Mouse (Mus musculus): ENCODE results near the gene Sobp. TPM values are rescaled to one million over a fixed set of nuclear protein-coding genes. Genes with fewer than 3 reads are reported as not detected.
A peak's percentile ranks its signal among the peaks of the same experiment; 100 is the strongest.

Sobp gene
- polyA plus RNA-seq, 1 experiment, result not detected

DNA sequence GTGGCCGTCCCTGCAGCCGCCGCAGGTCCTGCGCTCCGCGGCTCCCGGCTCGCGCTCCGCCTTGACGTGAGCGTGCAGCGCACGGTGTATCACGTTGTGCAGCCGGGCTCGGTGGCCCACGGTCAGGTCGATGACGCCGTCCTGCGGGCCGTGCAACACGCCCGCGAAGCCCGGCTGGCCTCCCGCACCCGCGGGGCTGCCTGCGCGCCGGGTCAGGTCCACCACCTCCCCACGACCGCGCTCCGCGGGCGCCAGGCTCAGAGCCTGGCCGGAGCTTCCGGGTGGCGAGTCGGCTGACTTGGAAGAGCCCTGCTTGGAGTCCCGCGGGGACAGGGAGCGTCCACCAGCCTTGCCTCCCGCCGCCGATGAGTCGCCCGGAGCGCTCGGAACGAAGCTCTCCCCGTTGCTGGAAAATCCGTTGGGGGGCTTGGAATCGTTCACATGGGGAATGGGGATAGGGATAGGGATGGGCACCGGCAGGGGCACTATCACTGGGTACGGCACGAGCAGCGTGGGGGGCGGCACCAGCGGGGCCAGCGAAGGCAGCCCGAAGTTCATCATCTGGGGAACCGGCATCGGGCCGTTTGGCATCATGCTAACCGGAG lies 152.7 kb downstream of the Sobp start:
- no peak overlapping the region for H3K27ac ChIP-seq (ENCODE audit: insufficient read depth, low read depth, low read length)

DNA sequence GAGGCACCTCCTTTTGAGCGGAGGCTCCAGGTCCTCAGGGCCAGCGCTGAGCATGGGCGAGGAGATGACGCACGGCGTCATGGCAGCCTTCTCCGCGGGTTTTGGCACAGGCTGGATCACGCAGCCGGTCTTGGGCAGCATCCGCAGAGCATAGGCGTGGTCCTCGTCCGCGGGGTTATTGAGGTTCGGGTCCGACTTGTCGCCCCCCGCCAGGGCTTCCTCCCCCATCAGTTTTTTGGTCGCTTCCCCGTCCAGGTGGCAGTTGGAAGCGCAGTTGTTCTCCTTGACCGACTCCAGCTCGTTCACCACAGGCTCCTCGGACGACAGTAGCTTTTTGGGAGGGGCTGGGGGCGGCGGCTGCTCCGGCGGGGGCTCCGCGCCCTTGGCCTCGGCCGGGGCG lies 153.3 kb downstream of the Sobp start:
- Histone ChIP-seq H3K4me1 (ENCODE audit: control insufficient read depth, insufficient read depth, low read length) (peaks cover 19% of the 10 kb centered on the region), H3K4me3 (ENCODE audit: insufficient read depth, low read depth, low read length) (peak overlapping the region; percentile 47), H3K27ac (ENCODE audit: insufficient read depth, low read depth, low read length) (no peak overlapping the region)
- TF ChIP-seq POLR2A (IDR thresholded peaks at IDR 0.05; ENCODE audit: insufficient read depth, low read depth, low read length) (no peak), CTCF (IDR thresholded peaks at IDR 0.05; ENCODE audit: insufficient read depth, low read depth, low read length) (no peak)
- 37% methylated on average over 35 of the region's 35 CpGs for WGBS

More for the DNA sequence above, 152.7 kb downstream of the Sobp start:
- Histone ChIP-seq H3K4me3 (ENCODE audit: insufficient read depth, low read depth, low read length) (peak overlapping the region; percentile 47), H3K4me1 (ENCODE audit: control insufficient read depth, insufficient read depth, low read length) (peaks cover 22% of the 10 kb centered on the region)
- TF ChIP-seq CTCF (IDR thresholded peaks at IDR 0.05; ENCODE audit: insufficient read depth, low read depth, low read length) (no peak), POLR2A (IDR thresholded peaks at IDR 0.05; ENCODE audit: insufficient read depth, low read depth, low read length) (no peak)
- 12% methylated on average over 69 of the region's 69 CpGs for WGBS

DNA sequence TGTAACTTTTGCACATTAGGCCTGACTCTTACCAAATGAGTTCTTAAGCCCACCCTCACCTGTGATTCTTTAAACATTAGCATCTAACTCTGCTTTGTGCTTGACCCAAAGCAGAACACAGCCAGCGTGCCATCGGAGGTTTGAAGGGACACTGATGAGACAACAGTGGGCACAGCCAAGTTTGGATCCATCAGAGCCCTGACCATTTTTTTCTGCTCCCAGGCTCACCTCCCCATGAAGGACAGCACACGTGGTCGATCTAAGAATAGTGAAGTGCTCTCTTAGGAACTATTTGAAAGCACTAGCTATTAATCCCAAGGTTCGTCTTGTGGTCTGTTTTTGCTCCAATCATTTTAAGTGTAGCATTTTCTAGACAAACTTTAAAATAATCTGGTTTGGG lies 159.5 kb downstream of the Sobp start:
- WGBS, result 89% methylated on average over 5 of the region's 5 CpGs
- Histone ChIP-seq H3K27ac (ENCODE audit: insufficient read depth, low read depth, low read length) (no peak overlapping the region), H3K4me3 (ENCODE audit: insufficient read depth, low read depth, low read length) (no peak overlapping the region), H3K4me1 (ENCODE audit: control insufficient read depth, insufficient read depth, low read length) (0 out of 2 replicates have a peak, but pooled peaks cover 3% of the 10 kb centered on the region)
- no peak for TF ChIP-seq POLR2A (IDR thresholded peaks at IDR 0.05; ENCODE audit: insufficient read depth, low read depth, low read length)
- TF ChIP-seq CTCF (IDR thresholded peaks at IDR 0.05; ENCODE audit: insufficient read depth, low read depth, low read length), result no peak

DNA sequence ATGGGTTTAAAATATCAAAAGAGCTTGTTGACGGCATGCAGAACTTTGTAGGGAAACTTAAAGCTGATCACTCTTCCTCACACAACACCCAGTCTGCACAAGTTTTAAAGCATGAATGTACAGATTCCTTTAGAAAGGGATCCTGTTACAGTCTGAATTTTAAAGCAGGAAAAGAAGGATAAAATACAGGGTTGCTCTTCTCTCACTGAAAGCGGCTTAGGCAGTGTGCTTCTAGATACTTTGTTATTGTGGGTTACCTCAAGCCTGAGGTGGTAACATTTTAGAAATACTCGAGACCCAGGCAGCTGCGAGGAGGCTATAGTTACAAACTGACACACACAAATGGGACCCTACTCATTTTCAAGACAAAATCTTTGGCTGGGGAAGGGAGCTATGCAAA lies 160.0 kb downstream of the Sobp start:
- H3K4me3 ChIP-seq (ENCODE audit: insufficient read depth, low read depth, low read length), result no peak overlapping the region
- TF ChIP-seq CTCF (IDR thresholded peaks at IDR 0.05; ENCODE audit: insufficient read depth, low read depth, low read length), result no peak
- no peak for TF ChIP-seq POLR2A (IDR thresholded peaks at IDR 0.05; ENCODE audit: insufficient read depth, low read depth, low read length)
- no peak overlapping the region for H3K27ac ChIP-seq (ENCODE audit: insufficient read depth, low read depth, low read length)
- H3K4me1 ChIP-seq (ENCODE audit: control insufficient read depth, insufficient read depth, low read length), result 0 out of 2 replicates have a peak, but pooled peaks cover 3% of the 10 kb centered on the region
- WGBS, result 86% methylated on average over 4 of the region's 4 CpGs

DNA sequence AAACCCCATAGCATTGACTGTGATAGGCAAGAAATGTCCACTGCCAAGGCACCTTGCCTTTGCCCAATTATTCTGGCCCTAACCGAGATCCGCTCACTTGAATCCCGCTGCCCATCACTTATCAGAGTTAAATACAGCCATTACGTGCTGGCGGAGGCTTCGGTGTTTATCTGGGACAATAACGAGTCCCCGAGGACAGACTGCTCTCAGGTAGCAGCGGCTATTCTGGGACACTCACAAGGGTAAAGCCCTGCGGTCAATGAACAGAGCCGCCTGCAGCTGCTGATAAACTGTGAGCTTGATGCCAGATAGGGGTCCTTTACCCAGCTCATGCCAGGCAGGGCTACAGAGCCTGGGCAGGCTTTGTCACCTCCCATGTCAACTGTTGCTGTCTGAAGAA lies 166.2 kb downstream of the Sobp start:
- TF ChIP-seq CTCF (IDR thresholded peaks at IDR 0.05; ENCODE audit: insufficient read depth, low read depth, low read length), result no peak
- TF ChIP-seq POLR2A (IDR thresholded peaks at IDR 0.05; ENCODE audit: insufficient read depth, low read depth, low read length), result no peak

DNA sequence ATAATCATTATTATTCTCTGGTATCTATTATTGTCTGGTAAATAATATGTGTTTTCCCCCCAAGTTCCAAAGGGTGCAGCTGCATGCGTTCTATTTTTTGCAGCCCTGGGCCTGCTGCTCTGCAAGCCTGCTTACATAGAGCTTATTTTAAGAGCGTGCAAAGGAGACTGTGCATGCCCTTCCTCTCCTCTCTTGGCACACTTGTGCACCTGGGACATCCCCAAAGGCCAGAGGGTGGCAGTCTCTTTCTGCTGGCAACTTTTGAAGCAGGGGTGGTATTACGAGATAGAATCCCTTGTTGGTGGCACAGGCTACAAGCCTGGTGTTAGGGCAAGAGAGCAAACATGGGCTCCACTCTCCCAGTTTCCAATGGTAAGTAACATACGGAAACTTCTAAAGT lies 167.8 kb downstream of the Sobp start:
- peaks cover 25% of the 10 kb centered on the region for H3K4me1 ChIP-seq (ENCODE audit: control insufficient read depth, insufficient read depth, low read length)
- TF ChIP-seq CTCF (IDR thresholded peaks at IDR 0.05; ENCODE audit: insufficient read depth, low read depth, low read length), result no peak
- no peak for TF ChIP-seq POLR2A (IDR thresholded peaks at IDR 0.05; ENCODE audit: insufficient read depth, low read depth, low read length)
- peak overlapping the region; percentile 2 for H3K27ac ChIP-seq (ENCODE audit: insufficient read depth, low read depth, low read length)
- H3K4me3 ChIP-seq (ENCODE audit: insufficient read depth, low read depth, low read length), result no peak overlapping the region
- WGBS, result 15% methylated on average over 4 of the region's 4 CpGs

More for the DNA sequence above, 166.2 kb downstream of the Sobp start:
- WGBS, result 80% methylated on average over 11 of the region's 11 CpGs
- Histone ChIP-seq H3K4me1 (ENCODE audit: control insufficient read depth, insufficient read depth, low read length) (peaks cover 23% of the 10 kb centered on the region), H3K27ac (ENCODE audit: insufficient read depth, low read depth, low read length) (no peak overlapping the region), H3K4me3 (ENCODE audit: insufficient read depth, low read depth, low read length) (no peak overlapping the region)

DNA sequence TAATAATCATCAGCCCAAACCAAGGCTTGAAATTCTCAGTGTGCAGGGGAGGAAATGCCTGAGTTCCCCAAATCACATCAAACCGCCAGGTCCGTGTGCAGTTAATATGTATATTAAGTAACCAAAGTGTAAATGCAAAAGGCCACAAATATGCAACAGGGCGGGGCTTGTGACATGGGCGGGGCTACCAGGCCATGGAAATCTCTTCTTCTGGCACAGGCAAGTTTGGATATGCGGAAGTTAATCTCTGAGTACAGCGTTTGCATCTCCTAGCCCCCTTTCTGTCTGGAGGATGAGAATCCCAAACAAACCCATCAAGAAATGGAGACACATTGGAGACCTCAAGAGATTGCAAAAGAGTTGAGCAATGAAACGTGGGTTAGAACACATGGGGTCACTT lies 168.7 kb downstream of the Sobp start:
- TF ChIP-seq CTCF (IDR thresholded peaks at IDR 0.05; ENCODE audit: insufficient read depth, low read depth, low read length) (no peak), POLR2A (IDR thresholded peaks at IDR 0.05; ENCODE audit: insufficient read depth, low read depth, low read length) (no peak)
- Histone ChIP-seq H3K4me1 (ENCODE audit: control insufficient read depth, insufficient read depth, low read length) (peaks cover 25% of the 10 kb centered on the region), H3K4me3 (ENCODE audit: insufficient read depth, low read depth, low read length) (no peak overlapping the region), H3K27ac (ENCODE audit: insufficient read depth, low read depth, low read length) (peak overlapping the region; percentile 80)
- WGBS, result 71% methylated on average over 7 of the region's 7 CpGs

DNA sequence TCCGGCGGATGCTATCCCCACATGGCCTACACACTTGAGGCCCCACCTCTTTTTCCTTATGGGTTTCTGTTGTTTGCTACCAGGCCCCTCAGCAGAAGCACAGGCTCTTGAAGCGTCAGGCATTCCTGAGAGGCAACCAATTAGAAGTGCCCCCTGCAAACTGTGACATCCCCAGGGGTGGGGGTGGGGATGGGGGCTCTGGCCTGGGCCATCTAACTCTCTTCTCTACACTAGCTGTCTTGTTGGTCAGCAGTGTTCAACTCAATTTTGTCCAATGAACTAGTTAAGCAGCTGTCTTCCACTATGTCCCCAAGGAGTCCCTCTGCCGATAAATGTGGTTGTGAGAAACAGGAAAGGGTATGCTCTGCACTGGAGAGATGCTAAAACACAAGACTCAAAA lies 169.3 kb downstream of the Sobp start:
- Histone ChIP-seq H3K27ac (ENCODE audit: insufficient read depth, low read depth, low read length) (no peak overlapping the region; the same call in 1 of the 2 replicates), H3K4me3 (ENCODE audit: insufficient read depth, low read depth, low read length) (no peak overlapping the region), H3K4me1 (ENCODE audit: control insufficient read depth, insufficient read depth, low read length) (peaks cover 25% of the 10 kb centered on the region)
- TF ChIP-seq POLR2A (IDR thresholded peaks at IDR 0.05; ENCODE audit: insufficient read depth, low read depth, low read length) (no peak), CTCF (IDR thresholded peaks at IDR 0.05; ENCODE audit: insufficient read depth, low read depth, low read length) (no peak)
- 94% methylated on average over 4 of the region's 4 CpGs for WGBS

DNA sequence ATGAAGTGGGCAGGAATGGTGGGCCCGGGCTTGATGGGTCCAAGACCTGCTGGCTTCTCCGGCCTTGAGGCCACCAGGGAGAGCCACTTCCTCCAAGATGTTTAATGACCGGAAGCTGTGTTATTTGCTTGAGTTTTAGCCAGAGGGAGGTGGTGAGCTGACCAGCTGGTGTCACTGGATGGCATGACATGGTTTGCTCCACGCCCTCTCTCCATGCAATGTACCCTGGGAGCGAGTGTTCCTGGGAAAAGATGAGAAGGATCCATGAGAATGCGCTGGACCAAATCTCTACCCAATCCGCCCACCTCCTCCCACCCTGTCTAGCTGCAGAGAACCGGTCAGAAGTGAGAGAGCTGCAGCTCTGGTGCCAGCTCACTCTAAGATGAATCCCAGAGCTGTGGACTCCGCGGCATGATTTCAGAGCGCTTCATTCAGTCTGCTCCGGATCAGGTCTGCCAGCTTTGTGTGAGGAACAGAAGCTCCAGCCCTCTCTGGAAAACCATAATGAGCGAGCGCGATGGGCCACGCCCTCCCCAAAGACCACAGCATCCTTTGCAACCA lies 170.1 kb downstream of the Sobp start:
- H3K4me1 ChIP-seq (ENCODE audit: control insufficient read depth, insufficient read depth, low read length), result peaks cover 25% of the 10 kb centered on the region
- TF ChIP-seq POLR2A (IDR thresholded peaks at IDR 0.05; ENCODE audit: insufficient read depth, low read depth, low read length) (no peak), CTCF (IDR thresholded peaks at IDR 0.05; ENCODE audit: insufficient read depth, low read depth, low read length) (no peak)
- H3K4me3 ChIP-seq (ENCODE audit: insufficient read depth, low read depth, low read length), result no peak overlapping the region
- WGBS, result 84% methylated on average over 16 of the region's 16 CpGs
- H3K27ac ChIP-seq (ENCODE audit: insufficient read depth, low read depth, low read length), result no peak overlapping the region

All from olfactory bulb, adult 2 months (tissue).